Mouse (Mus musculus) olfactory bulb, adult 2 months (tissue): ENCODE results near the gene Sec14l1. TPM values are rescaled to one million over a fixed set of nuclear protein-coding genes. Genes with fewer than 3 reads are reported as not detected.
A peak's percentile ranks its signal among the peaks of the same experiment; 100 is the strongest.

ENCODE experiments used
- H3K27ac ChIP-seq: fragments of 200-500 bp; 2 replicates; pipeline ENCODE4 v1.5.1; 2012; ENCODE audit warnings: low read depth, low read length; ENCODE audit not compliant: insufficient read depth
- H3K4me1 ChIP-seq: fragments of 200-500 bp; 2 replicates; pipeline ENCODE4 v1.6.1; 2012; ENCODE audit warnings: low read length; ENCODE audit not compliant: control insufficient read depth, insufficient read depth
- H3K4me3 ChIP-seq: fragments of 200-500 bp; 2 replicates; pipeline ENCODE4 v1.5.1; 2012; ENCODE audit warnings: mild to moderate bottlenecking, low read depth, low read length, moderate library complexity; ENCODE audit not compliant: insufficient read depth
- CTCF ChIP-seq: fragments of 200-500 bp; IDR thresholded peaks from 2 replicates; pipeline ENCODE4 v1.5.1; 2012; ENCODE audit warnings: low read depth, mild to moderate bottlenecking, low read length, moderate library complexity; ENCODE audit not compliant: insufficient read depth
- POLR2A ChIP-seq: fragments of 200-500 bp; IDR thresholded peaks from 2 replicates; pipeline ENCODE4 v1.6.1; 2012; ENCODE audit warnings: mild to moderate bottlenecking, low read depth, low read length, moderate library complexity; ENCODE audit not compliant: insufficient read depth
- WGBS: fragments of 180-500 bp; shearing (Covaris S2); methylation state at CpG from one replicate; pipeline ENCODE4 v1.1.7; 2018; 5-methylcytosine and 5-hydroxymethylcytosine counted together
- polyA plus RNA-seq: library from polyadenylated mRNA; stranded (reverse); fragments of >200 nt; gene quantifications from 2 replicates; pipeline ENCODE4 v1.2.4, GENCODE M21; 2012; ENCODE audit warnings: low replicate concordance; ENCODE audit not compliant: missing spikeins, insufficient read depth, insufficient read length

The Sec14l1 gene
- polyA plus RNA-seq, 1 experiment = not detected

DNA sequence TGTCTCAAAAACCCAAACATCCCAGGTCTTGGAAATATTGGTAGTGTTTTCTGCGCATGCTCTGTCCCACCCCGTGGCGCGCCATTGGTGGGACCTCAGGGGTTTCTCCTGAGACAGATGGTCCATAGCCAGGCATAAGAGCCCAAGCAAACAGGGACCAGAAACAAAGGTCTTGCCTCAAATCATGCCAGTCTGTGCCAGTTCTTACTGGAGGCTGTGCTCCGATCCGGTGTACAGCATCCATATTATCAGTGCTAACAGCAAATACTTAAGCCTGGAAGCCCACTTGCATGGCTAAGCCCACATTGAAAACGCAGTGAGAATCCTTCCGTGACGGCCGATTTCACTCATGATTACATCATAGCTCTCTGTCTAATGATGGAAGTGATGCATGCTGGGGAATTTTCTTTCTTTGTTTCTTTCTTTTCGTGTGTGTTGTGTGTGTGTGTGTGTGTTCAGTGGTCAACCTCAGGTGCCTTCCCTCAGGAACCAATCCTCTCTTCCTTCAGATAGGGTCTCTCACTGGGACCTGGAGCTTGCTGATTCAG, 54.2 kb downstream of the Sec14l1 start:
- Histone ChIP-seq H3K4me3 (no peak overlapping the region), H3K4me1 (peaks cover 69% of the 10 kb centered on the region), H3K27ac (peak overlapping the region; percentile 96)
- TF ChIP-seq POLR2A (no peak), CTCF (no peak)
- WGBS = 38% methylated on average over 11 of the region's 11 CpGs

DNA sequence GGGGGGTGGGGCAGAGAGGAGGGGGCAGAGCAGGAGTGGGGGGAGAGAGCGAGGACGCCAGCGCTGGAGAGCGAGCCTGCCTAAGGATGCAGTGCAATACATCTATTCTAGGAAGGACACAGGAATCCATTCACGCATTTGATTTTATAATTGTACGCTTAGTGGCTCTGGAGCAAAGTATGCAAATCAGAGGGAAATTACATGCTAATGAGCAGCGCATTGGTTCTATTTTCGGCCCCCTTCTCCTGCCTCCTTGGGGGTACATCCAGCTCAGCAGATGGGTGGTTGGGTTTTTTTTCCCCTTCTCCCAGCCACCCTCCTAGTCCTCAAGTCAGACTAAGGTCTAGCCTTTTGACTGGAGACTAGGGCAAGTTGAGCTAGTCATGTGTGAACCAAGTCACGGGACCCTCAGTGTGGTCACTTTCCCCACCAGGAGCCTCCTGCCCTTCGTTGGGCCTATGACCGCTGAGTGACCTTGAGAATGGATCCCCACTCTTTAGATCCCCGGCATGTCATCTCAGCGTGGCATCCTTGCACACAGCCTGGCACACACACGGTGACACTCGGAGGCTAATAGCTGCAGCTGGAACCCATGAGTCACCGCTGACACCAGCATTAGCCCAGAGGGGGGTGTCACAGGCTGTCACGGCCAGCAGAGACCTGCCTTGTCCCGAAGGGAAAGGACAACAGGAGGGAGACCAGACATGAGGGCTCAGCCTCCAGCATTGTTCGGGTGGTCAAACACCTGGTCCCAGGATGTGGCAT, 55.0 kb downstream of the Sec14l1 start:
- Histone ChIP-seq H3K4me3 (no peak overlapping the region), H3K27ac (peak overlapping the region; percentile 94), H3K4me1 (peaks cover 76% of the 10 kb centered on the region)
- TF ChIP-seq CTCF (no peak), POLR2A (no peak)
- 27% methylated on average over 19 of the region's 19 CpGs for whole genome bisulfite sequencing

DNA sequence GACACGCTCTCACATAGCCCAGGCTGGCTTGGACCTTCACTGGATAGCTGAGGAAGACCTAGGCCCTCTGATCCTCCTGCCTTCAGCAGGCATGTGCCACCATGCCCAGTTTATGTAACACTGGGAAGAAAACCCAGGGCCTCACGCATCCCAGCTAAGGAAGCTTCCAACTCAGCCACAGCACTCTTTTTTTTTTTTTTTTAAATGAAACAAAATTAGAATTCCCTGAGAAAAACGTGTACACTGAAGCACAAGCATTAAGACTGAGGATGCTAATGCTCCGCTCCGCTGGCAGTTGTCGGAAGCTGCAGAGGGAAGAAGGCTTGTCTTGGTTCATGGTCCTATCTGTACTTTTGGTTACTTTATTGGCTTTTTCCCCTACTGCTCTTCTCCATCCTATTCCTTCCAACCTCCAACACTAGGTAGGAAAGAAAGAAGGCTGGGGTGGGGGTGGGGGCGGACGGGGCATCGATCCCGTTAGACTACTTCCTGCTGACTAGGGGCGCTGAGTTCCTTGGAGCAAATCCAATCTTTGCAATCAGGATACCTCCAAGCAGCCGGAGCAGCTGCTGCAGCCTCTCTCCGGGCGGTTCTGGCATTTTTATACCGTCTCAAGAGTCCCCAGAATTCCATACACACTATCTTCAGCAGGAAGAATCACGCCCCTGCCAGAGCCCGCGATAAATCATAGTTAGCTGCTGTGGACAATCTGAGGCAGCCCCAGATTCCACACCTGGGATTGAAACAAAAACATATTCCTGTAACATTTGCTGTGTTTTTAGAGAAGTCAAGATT, 59.3 kb downstream of the Sec14l1 start:
- Histone ChIP-seq H3K4me1 (peaks cover 60% of the 10 kb centered on the region), H3K27ac (peak overlapping the region; percentile 88), H3K4me3 (no peak overlapping the region)
- no peak for TF ChIP-seq CTCF
- no peak for TF ChIP-seq POLR2A
- 16% methylated on average over 18 of the region's 18 CpGs for WGBS

DNA sequence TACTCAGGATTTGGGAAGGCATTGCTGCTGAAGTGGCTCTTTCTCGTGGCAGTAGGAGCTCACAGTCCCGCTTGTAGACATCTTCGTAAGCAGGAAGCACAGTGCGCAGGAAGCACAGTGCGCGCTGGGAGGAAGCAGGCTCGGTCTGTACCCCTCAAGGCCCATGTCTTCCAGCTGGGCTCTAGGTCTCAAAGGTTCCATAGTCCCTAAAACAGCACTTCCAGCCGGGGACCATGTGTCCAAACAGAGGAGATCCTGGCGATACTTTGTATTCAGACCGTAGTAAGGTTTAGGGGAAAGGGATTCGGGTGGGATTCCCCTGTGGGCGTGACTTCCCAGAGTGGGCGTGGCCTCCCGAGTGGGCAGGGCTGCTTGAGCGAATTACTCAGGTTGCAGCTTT, 60.0 kb downstream of the Sec14l1 start:
- 26% methylated on average over 15 of the region's 15 CpGs for WGBS
- H3K4me3 ChIP-seq = no peak overlapping the region; the same call in 1 of the 2 replicates

DNA sequence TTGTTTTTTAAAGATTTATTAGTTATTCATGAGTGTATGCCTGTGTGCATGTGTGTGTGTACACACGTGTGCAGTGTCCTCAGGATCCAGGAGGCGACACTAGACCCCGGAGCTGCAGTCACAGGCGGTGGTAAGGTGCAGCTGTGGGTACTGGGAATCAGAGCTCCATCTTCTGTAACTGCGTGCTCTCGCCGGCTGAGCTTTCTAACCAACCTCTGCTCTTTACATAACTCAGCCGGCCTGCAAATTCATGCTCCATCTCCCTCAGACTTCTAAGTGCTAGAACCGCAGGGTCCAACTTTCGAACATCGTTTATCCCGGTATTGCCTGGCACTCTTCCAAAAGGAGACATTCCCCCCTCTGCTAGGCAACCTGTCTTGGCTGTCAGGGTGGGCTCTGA, 60.5 kb downstream of the Sec14l1 start:
- H3K4me1 ChIP-seq = peaks cover 51% of the 10 kb centered on the region
- H3K27ac ChIP-seq = peak overlapping the region; percentile 88
- 50% methylated on average over 12 of the region's 12 CpGs for WGBS
- no peak overlapping the region for H3K4me3 ChIP-seq
- TF ChIP-seq POLR2A (no peak), CTCF (no peak)

More for the DNA sequence above, 60.0 kb downstream of the Sec14l1 start:
- Histone ChIP-seq H3K27ac (peak overlapping the region; percentile 88), H3K4me1 (peaks cover 57% of the 10 kb centered on the region)
- TF ChIP-seq POLR2A = no peak

DNA sequence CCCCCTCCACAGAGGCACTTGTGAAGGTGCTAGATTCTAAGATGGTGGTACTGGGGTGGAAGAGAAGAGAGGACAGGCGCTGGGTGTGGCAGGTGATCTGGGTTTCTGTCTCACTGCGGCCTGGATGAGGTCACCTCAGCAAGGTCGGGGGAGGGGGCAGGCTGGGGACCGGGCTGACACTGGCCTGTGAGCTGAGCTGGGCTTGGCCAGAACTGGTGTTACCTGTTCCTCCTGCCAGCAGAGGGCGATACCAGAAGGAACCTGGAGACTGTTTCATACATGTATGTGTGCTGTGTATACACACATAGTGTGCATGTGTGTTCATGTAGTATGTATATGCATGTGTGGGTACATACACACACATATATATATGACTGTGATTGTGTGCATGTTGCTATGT, 61.3 kb downstream of the Sec14l1 start:
- no peak overlapping the region for H3K27ac ChIP-seq
- H3K4me3 ChIP-seq = no peak overlapping the region
- H3K4me1 ChIP-seq = peaks cover 44% of the 10 kb centered on the region
- TF ChIP-seq POLR2A = no peak
- no peak for TF ChIP-seq CTCF
- WGBS = 39% methylated on average over 5 of the region's 5 CpGs

DNA sequence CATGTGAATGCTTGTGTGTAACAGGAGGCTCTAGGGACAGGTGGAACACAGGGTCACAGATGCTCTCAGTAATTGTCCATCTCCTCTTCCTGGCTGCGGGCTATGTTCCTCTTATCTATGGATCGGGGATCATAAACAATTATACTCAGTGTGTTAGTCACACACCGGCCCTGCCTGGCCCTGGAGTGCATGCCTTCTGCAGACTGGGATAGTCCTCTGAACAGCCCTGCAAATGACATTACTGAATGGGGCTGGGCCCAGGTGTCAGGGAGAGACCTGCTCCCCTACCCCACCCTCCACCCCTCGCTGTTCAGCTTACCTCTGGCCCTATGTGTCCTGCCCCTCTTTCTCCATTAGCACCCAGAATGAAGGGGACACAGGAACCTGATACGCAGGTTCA, 61.9 kb downstream of the Sec14l1 start:
- TF ChIP-seq POLR2A = no peak
- no peak for TF ChIP-seq CTCF
- WGBS = 69% methylated on average over 5 of the region's 5 CpGs
- H3K4me1 ChIP-seq = peaks cover 40% of the 10 kb centered on the region
- H3K27ac ChIP-seq = no peak overlapping the region
- H3K4me3 ChIP-seq = no peak overlapping the region

DNA sequence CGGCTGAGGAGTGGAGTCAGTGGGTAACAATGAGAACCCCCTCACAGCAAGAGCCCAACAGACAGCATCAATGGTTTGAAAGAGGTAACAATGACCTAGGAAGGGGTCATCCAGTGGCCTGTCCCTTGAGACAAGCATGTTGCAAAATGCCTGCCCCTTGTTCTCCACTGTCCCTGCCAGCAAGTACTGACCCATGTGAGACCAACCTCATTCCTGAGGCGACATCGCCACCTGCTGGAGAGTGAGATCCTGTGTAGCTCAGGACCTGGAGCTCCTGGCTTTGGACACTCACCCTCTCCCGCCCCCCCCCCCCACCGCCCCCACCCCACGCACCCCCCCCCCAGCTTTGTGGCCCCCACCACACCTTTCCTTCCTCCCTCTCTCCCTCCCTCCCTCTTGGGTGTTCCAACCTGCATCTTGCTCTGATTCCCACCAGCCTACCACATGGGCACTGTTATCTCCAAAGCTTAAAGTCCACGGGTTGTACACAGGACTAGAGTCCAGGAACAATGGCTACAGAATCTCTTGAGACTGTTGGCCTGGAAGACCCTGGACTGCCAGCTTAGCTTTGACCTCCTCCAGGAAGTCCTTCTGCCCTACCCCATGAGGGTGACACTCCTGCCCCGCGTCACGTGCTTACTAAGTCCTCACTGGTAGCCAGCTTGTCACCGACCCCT, 62.5 kb downstream of the Sec14l1 start:
- WGBS = 39% methylated on average over 11 of the region's 11 CpGs

DNA sequence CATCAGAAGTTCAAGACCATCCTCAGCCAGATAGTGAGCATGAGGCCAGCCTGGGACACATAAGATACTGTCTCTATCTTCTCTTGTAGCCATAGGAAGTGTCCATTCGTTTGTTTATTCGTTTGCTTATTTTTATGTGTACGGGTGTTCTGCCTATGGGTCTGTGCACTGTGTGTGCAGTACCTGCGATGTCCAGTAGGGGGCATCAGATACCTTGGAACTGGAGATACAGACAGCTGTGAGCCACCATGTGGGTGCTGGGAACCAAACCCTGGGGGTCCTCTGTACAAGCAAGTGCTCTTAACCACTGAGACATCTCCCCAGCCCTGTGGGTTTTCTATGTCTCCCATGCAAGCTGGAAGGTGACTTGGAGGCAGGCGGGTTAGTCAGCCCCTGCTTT, 64.9 kb downstream of the Sec14l1 start:
- Histone ChIP-seq H3K4me1 (peaks cover 19% of the 10 kb centered on the region), H3K27ac (no peak overlapping the region), H3K4me3 (no peak overlapping the region)
- WGBS = 84% methylated on average over 5 of the region's 5 CpGs
- no peak for TF ChIP-seq POLR2A
- no peak for TF ChIP-seq CTCF

More for the DNA sequence above, 62.5 kb downstream of the Sec14l1 start:
- Histone ChIP-seq H3K4me3 (no peak overlapping the region), H3K27ac (no peak overlapping the region), H3K4me1 (peaks cover 38% of the 10 kb centered on the region)
- TF ChIP-seq POLR2A = no peak
- peak; percentile 77 for TF ChIP-seq CTCF
